Mouse (Mus musculus) adipocyte (in vitro differentiated cells): ENCODE results near the gene Chchd2.
"Not testable (repeated sequence)": the region's sequence is repeated elsewhere in the genome, so short reads cannot be mapped to it uniquely, and the experiment has no call there.

ENCODE experiments used
- DNase-seq: peaks from one replicate; pipeline ENCODE4 v3.0.0-alpha.2; 2016; ENCODE audit warnings: low spot score

The Chchd2 gene

DNA sequence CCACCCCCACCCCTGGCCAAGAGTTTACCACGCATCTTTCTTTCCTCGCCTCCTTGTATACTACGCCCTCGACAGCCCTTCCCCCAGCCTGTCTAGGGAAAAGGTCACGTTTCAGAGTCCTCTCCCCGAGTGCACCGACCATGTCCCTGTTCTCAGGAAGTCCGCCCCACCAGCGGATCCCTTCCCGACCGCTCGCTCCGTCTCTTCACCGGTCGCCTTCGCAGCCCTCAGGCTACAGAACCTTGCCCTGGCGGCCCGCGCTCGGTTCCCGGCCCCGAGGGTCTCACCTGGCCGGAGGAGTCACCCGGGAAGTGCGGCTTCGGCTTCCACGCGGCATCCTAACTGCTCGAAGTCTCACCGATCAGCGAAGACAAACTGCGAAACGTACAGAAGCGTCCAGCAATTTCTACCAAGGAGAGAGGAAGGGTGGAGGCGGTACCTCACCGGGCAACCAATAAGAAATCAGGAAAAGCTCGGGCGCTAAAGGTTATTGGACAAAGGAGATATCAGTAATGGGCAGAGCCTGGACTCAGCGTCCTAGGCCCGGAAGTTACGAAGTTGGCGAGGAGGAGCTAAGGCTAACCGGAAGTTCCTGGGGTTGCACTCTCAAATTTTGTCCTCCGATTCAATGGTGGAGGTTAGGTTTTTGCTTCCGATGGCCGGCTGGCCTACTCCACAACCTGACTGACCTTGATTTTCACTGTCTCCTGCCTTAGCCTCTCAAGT is at the start of gene Chchd2:
Chchd2 (minus strand) TSS at position 560 of the 726 bp plus-strand sequence.
- peak; percentile 99 for DNase-seq

DNA sequence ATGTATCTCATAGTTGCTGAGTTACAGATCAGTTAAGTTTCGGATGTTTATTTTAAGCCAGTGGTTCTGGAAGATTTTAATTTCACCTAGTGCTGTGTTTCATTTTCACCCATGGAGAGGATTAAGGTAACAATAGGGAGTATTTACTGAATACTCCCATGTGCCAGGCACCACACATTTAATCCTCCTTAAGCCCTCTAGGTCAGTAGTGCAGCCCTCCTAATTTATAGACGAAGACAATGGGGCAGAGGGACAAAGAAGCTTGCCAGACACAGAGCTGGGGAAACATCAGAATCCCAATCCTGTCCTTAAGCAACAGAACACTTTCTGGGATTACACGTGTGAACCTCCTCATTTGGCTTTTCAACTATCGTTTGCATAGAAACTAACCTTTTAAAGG is 49.7 kb upstream of the Chchd2 start:
- no peak for DNase-seq

DNA sequence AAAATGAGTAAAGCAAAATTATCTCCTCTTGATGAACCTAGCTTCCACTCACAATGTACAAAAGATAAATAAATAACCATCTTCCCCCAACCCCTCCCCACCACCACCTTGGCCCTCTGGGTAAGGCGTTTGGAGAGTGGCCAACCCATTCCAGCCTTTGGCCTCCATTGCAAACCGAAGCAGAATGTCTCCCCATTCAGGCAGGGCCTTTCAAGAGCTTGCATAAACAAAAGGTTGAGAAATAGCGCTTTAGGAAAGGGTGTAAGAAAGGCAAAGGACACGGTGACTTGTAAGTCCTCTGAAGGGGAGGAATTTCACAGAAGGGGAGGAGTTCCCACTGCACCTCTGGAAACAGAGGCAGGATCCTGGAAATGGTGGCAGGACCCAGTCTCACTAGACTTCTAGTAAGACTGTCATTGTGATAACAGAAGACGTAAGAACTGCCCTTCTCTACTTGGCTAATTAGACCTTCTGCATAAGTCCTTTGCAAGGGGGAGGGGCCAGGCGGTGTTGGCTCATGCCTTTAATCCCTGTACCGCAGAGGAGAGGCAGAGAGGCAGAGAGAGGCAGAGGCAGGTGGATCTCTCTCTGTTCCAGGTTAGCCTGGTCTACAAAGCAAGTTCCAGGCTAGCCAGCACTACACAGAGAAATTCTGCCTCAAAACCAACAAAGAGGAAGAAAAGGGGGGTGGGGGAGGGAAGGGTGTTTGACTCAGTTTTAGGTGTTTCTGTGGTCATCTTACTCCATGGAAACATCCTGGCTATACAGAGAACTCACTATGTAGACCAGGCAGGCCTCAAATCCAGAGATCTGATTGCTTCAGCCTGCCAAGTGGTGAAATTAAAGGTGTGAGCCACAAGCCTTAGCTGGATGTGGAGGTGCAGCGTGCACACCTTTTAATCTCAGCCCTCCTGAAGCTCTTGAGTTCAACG is 42.9 kb upstream of the Chchd2 start:
- DNase-seq: peak; percentile 92

DNA sequence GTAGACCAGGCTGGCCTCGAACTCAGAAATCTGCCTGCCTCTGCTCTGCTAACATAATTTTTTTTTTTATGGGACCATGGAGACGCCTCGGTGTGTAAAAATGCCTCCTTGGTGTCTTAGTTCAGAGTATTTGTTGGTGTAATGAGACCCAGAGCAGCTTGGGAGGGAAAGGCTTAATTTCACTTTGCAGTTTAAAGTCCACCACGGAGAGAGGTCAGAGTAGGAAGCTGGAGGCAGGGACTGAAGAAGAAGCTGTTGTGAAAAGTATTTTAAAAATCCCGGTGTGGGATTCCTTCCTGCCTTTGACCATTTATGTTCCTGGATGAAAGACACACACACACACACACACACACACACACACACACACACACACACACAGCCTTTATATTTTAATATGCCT is 38.7 kb upstream of the Chchd2 start:
- DNase-seq: no peak

DNA sequence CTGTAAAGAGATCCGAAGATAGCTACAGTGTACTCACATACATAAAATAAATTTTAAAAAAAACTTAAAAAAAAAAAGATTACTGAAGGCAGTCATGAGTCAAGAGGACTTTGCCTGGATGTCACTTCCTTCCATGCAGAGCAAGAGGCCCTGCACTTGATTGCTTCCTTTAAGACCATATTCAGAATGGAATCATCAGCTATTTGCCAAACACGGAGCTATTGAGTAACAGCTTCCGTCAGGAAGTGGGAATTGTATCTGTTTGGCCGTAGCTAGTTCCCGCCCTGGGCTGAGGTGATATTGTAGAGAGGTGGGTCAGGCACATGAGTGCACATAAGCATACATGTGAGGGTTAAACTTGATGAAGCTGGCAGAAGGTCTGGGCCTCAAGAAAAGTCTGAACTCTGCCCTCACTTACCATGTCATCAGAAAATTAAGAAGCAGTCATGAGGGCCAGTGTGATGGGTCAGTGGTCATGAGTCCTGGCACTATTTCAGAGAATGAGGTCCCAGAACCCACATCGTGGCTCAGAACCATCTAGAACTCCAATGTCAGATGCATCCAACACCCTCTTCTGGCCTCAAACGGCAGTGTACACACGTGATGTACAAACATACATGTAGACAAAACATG is 37.7 kb upstream of the Chchd2 start:
- no peak for DNase-seq

DNA sequence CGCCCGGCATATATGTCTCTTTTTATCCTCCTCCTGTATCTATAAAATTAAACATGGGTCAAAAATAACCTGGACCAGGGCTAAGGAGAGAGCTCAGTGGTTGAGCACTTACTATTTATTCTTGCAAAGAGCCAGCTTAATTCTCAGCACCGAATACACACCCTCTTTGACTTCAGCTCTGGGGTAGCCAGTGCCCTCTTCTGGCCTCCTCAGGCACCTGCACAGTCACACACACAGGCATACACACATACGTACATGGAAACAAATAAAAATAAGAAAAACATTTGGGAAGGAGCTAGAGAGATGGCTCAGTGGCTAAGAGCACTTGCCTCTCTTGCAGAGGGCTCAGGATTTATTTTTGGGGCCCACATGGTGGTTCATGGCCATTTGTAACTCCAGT is 34.7 kb upstream of the Chchd2 start:
- DNase-seq: no peak

DNA sequence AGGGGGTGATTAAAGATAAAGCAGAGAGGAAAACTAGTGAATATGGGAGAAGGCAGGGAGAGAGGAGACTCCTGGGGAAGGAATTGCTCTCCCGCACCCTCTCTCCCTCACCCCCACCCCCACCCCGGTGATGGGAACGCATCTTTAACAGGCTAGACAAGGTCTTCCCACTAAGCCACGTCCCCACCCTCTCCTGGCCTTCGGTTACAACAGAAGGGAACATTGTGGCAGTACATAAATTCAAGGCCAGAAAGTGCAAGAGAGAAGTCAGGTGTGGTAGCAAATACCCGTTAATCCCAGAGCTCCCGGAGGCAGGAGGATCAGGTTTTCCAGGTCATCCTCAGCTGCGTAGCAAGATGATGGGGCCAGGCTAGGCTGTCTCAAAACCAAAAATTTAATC is 32.0 kb upstream of the Chchd2 start:
- no peak for DNase-seq

DNA sequence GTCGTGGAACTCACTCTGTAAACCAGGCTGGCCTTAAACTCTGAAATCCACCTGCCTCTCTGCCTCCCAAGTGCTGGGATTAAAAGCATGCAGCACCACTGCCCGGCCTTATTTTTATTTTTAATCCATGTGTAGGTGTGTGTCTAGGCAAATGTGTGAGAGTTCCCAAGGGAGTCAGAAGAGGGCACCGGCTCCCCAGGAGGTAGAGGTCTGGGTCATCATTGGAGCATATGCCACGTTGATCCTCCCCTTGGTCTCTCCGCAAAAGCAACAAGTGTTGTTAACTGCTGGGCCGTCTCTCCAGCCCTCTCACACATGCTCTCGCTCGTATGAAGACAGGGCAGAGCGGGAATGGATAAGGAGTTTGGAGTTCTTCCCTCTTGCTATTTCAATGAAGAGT is 31.5 kb upstream of the Chchd2 start:
- DNase-seq: no peak

DNA sequence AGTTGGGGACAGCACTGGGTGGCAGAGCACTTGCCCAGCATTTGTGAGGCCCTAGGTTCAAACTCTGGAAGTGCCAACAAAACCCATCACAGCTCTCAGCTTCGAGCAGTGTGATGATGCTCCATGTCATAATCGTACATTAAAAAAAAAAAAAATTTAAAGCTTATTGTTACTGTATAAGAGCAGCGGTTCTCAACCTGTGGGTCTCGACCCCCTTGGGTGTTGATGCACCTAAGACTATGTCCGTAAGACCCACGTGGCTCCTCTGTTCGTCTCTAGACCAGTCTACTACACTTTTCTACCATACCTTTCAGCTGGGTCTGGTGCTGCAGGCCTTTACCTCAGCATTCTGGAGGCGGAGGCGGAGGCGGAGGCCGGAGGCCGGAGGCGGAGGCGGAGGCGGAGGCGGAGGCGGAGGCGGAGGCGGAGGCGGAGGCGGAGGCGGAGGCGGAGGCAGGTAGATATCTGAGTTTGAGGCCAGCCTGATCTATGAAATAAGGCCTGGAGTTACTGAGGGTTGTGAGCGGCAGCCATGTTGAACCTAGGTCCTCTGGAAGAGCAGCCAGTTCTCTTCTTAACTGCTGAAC is 30.9 kb upstream of the Chchd2 start:
- no peak for DNase-seq

DNA sequence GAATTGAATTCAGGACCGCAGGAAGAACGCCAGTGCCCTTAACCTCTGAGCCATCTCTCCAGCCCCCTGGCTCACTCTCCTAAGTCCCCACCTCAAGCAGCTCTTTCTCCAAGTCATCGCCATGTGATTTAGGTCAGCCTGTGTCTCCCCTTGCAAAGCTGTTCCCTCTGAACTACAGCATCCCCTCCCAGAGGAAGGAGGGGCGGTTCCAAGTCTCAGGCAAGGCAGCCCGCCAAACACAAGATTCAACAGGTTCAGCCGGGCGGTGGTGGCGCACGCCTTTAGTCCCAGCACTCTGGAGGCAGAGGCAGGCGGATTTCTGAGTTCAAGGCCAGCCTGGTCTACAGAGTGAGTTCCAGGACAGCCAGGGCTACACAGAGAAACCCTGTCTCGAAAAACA is 28.2 kb upstream of the Chchd2 start:
- not testable (repeated sequence) for DNase-seq

DNA sequence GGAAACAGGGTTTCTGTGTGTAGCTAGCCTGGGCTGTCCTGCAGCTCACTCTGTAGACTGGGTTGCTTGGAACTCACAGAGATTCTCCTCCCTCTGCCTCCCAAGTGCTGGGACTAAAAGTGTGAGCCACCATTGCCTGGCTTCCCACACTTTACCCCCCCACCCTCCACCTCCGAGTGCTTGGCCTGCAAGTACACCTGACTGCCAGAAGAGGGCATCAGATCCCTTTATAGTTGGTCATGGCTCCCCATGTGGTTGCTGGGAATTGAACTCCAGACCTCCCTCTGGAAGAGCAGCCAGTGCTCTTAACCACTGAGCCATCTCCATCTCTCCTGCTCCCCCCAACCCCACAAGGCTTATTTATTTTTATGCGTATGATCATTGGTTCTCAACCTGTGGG is 26.8 kb upstream of the Chchd2 start:
- DNase-seq: peak; percentile 39

DNA sequence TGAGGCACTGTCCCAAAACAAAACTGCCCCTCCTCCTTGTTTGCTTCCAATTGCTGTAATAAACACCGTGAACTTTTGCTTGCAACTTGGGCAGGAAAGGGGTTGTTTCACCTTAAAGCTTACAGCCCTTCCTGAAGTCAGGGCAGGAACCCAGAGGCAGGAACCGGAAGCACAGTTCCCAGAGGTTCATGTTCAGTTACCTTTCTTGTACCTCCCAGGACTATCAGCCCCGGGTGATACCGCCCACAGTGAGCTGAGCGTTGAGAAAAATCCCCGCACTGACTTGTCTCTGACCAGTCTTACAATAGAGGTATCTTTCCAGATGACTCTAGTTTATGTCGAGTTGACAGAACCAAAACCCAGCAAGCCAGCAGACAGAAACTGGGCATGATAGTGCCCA is 22.3 kb upstream of the Chchd2 start:
- no peak for DNase-seq

DNA sequence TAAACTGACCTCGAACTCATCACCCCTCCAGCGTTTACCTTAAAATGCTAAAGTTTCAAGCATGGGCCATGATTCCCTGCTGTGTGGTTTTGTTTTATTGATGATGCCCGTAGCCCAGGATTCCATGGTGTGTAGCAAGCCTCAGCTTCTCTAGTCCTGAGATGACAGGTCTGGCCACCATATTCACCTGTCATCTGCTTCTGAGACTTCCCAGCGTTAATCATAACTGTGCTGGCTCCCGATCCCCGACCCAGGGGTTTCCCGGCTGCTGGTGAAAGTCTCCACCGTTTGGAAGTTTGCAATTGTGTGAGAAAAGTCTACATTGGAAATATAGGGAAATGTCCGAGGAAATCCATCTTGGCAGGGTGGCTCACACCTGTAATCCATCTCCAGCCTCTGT is 21.9 kb upstream of the Chchd2 start:
- DNase-seq: no peak

DNA sequence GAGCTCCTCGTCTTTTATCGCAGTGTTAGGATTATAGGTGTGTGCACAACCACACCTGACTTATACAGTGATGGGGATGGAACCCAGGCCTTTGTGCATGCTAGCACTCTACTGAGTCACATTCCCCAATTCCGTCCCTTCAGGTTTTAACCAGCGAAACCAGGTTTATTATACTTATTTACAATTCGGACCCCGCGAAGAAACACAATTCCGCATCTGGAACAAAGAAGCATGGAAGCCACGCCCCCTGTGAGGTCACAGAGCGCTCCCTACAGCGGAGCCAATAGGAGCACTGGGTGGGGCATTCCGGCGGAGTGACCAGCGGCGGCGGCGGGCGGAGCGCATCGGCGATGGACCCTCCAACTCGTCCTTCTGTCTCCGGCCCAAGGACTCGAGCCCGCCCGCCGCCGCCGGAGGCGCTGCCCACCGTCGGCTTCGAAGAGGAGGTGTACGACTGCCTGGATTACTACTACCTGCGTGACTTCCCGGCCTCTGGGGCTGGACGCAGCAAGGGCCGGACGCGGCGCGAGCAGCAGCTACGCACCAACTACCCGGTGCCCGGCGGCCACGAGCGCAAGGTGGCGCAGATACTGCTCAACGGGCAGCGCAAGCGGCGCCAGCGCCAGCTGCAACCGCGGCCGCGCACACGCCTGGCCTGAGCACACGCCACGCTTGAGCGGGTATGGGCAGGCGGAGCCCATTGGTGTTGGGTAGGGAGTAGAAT is 21.1 kb upstream of the Chchd2 start, which contains the start of gene Nupr1l:
Nupr1l (plus strand) TSS at position 299 of the 724 bp plus-strand sequence.
- DNase-seq: peak; percentile 75

DNA sequence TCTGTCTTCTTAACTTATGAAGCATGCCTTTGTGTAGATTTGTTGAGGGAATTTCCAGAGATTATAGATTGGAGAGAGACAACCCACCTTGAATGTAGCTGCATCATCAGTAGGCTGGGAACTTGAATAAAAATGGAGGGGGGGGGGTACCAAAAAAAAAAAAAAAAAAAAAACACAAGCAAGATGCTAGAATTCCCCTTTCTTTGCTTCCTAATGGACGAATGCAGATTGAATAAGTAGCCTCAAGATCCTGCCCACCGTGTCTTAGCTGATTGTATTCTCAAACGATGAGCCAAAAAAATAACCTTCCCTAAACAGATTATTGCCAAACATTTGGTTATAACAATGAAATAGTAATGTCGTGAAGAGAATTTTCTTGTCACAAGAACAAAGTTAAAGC is 20.5 kb upstream of the Chchd2 start:
- DNase-seq: no peak

DNA sequence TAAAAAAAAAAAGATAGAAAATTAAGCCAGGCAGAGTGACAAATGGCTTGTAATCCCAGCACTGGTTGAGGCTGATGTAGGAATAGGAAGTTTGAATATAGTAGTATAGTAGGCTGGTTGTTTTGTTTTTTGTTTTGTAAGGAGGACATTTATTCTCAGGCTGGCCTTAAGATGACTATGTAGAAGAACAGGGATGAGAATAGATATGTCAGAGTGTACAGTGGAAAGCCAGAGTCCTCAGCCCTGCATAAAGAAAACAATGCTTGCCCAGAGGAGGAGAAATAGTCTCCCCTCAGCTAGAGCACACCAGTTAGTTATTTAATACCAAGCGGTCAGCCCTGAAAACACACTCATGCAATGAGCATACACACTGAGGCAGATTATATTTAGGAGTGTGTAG is 11.2 kb upstream of the Chchd2 start, which contains the start of gene Phkg1:
Phkg1 (minus strand) TSS at position 101 of the 400 bp plus-strand sequence.
- DNase-seq: no peak

DNA sequence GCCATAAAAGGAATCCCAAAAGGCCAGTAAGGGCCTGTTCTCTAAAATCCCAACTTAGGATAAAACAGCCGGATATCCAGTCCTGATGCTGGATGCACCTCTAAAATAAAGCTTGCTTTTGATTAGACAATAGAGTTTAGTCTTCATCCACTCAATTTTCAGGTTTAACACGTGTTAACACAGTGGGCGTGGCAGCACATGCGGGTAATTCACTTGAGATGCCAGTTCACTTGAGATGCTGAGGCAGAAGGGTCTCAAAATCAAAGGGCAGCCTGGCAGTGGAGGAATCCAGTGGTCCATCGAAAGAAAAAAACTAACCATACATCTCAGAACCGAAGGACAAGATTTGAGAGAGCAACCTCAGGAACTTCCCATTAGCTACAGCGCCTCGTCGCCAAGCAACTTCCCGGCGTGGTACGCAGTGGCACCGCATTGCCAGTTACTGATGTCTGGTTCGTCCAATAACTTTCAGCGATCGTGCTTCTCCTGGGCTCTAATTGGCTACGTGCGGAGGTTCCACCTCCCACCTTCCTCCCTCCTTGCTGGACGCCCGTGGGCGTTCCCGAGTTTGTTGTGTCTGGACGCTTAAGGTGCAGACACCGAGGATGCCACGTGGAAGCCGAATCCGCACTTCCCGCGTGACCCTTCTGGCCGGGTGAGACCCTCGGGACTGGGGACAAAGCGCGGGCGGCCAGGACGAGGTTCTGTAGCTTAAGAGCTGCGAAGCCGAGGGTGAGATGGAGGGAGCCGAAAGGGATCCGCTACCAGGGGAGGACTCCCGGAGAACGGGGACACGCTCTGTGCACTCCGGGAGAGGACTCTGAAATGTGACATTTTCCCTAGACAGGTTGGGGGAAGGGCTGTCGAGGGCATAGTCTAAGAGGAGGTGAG is 8.2 kb upstream of the Chchd2 start, which contains the start of gene Zbed5:
Zbed5 (plus strand) TSS at position 526 of the 891 bp plus-strand sequence.
- DNase-seq: peak; percentile 95

DNA sequence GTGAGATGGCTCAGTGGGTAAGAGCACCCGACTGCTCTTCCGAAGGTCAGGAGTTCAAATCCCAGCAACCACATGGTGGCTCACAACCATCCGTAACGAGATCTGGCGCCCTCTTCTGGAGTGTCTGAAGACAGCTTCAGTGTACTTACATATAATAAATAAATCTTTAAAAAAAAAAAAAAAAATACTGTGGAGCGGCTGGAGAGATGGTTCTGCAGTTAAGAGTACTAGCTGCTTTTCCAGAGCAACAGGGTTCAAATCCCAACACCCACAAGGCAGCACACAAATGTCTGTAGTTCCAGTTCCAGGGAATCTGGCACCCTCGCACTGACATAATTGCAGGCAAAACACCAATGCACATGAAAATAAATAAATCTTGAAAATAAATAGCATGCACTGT is 3.1 kb upstream of the Chchd2 start:
- DNase-seq: not testable (repeated sequence)

DNA sequence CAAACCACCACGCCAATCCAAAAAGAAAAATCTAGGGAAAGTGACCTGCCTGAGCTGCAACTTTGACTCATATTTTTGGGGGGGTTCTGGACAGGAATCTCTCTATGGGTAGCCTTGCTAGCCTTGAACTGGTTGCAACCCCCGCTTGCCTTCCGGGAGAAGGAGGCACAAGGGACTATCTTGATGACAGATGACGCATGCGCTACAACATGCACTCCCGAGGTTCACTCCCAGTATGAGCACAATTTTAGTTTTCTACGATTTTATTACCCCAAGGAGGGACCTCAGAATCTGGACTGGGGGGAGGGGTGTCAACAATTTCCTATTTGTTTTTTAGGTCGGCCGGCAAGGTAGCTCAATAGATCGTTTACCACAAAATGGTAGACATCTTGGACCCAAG is 999 bp downstream of the Chchd2 start:
- DNase-seq: peak; percentile 66

DNA sequence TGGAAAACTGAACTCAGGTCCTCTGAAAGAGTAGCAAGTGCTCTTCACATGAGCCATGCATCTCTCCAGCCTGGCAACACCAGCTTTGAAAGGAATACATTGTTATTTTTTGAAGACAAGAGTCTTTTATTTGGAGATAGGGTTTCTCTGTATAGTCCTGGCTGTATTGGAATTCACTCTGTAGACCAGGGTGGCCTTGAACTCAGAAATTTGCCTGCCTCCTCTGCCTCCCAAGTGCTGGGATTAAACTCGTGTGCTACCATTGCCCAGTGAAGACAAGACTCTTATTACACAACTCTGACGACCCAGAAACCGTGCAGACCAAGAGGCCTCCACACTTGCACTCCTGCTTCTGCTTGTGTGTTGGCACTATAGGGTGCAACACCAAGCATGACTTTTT is 7.4 kb downstream of the Chchd2 start:
- DNase-seq: peak; percentile 29
